Mouse (Mus musculus) intestine, embryonic 16.5 days (tissue): Measurements from ENCODE around the gene Apbb2. TPM values are rescaled to one million over a fixed set of nuclear protein-coding genes. Genes with fewer than 3 reads are reported as not detected.

Experiments used
- ATAC-seq: fragments of 200-750 bp; cut with Nextera tagmentation; 2 replicates; pipeline ENCODE4 v1.8.0; 2017; ENCODE audit warnings: moderate TSS enrichment, moderate library complexity
- H3K27ac ChIP-seq: fragments of 300-500 bp; sonication (generic); 2 replicates; pipeline ENCODE4 v1.5.1; 2014; ENCODE audit warnings: mild to moderate bottlenecking, low read length
- H3K27me3 ChIP-seq: fragments of 300-500 bp; sonication (generic); replicated peaks from 2 replicates; pipeline ENCODE4 v1.6.1; 2014; ENCODE audit warnings: low read length, control low read depth, mixed read lengths; ENCODE audit not compliant: control insufficient read depth, insufficient read depth
- H3K36me3 ChIP-seq: fragments of 300-500 bp; sonication (generic); 2 replicates; pipeline ENCODE4 v1.6.1; 2014; ENCODE audit warnings: low read length, control low read depth; ENCODE audit not compliant: control insufficient read depth, insufficient read depth
- H3K4me1 ChIP-seq: fragments of 300-500 bp; sonication (generic); 2 replicates; pipeline ENCODE4 v1.6.1; 2014; ENCODE audit warnings: low read length, control low read depth, mixed read lengths; ENCODE audit not compliant: control insufficient read depth, insufficient read depth
- H3K4me2 ChIP-seq: fragments of 300-500 bp; sonication (generic); 2 replicates; pipeline ENCODE4 v1.6.1; 2014; ENCODE audit warnings: low read depth, low read length, control low read depth
- H3K4me3 ChIP-seq: fragments of 300-500 bp; sonication (generic); 2 replicates; pipeline ENCODE4 v1.5.1; 2014; ENCODE audit warnings: mild to moderate bottlenecking, low read length
- H3K9ac ChIP-seq: fragments of 300-500 bp; sonication (generic); 2 replicates; pipeline ENCODE4 v1.6.1; 2014; ENCODE audit warnings: low read depth, low read length
- H3K9me3 ChIP-seq: fragments of 300-500 bp; sonication (generic); 2 replicates; pipeline ENCODE4 v1.6.1; 2016; ENCODE audit warnings: low read length, control low read depth; ENCODE audit not compliant: control insufficient read depth
- whole genome bisulfite sequencing: fragments of 180-500 bp; shearing (Covaris S2); extraction: QIAGEN DNeasy Blood & Tissue Kit; methylation state at CpG from one replicate; pipeline ENCODE4 v1.1.7; 2014; 5-methylcytosine and 5-hydroxymethylcytosine counted together
- polyA plus RNA-seq: library from polyadenylated mRNA; unstranded; fragments of >200 nt; fragmentation: Nextera tagmentation; extraction: Ambion mirVana; gene quantifications from 2 replicates; pipeline ENCODE4 v1.2.1, GENCODE M21; 2015

Gene Apbb2
- polyA plus RNA-seq, 1 experiment from 2014 or later, result 31.2 TPM

DNA sequence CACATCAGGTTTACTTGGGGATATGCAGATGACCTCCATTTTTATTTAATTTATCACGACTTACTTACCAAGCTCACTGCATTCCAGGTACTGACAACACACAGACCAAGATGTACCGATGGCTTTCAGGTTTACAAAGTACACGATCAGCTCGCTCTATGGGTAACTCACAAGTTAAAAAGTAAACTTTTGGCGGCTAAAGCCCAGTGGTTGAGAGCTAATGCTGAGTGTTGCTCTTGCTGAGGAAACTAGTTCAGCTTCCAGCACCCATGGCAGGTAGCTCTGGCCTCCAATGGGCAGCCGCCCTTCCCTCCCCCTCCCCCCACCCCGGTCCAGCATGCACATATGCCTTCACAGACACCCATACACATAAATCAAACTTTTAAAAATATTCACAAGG lies 173.1 kb downstream of the Apbb2 start:
- H3K27me3 ChIP-seq, result no peaks in the 10 kb centered on the region
- WGBS, result 91% methylated on average over 7 of the region's 7 CpGs
- H3K9ac ChIP-seq, result no peak overlapping the region
- H3K4me3 ChIP-seq, result no peak overlapping the region
- no peak overlapping the region for H3K4me2 ChIP-seq
- H3K27ac ChIP-seq, result no peak overlapping the region
- ATAC-seq, result no peak
- 0 out of 2 replicates have a peak, but pooled peaks cover 4% of the 10 kb centered on the region for H3K36me3 ChIP-seq
- no peaks in the 10 kb centered on the region for H3K9me3 ChIP-seq
- no peaks in the 10 kb centered on the region for H3K4me1 ChIP-seq

DNA sequence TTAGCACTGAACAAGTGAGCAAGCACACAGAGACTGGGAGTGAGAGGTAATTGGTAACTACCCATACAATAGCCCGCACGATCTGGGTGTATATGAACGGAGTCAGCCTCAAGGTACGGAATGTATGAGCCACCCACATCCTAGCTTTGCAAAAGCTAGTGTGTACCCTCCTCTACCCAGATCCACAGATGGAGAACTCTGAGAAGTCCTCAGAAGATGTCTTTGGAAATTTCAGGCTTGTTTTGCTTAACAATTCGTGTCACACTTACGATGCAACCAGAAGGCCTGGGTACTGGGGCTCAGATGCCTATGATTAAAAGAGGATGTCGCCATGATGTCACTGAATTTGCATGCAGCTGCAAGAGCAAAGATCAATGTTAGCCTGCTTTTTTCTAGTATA lies 176.3 kb downstream of the Apbb2 start:
- WGBS, result 89% methylated on average over 7 of the region's 7 CpGs
- 0 out of 2 replicates have a peak, but pooled peaks cover 4% of the 10 kb centered on the region for H3K36me3 ChIP-seq
- no peak overlapping the region for H3K27ac ChIP-seq
- no peak overlapping the region for H3K4me2 ChIP-seq
- no peak overlapping the region for H3K4me3 ChIP-seq
- no peaks in the 10 kb centered on the region for H3K27me3 ChIP-seq
- H3K4me1 ChIP-seq, result no peaks in the 10 kb centered on the region
- H3K9me3 ChIP-seq, result no peaks in the 10 kb centered on the region
- no peak overlapping the region for H3K9ac ChIP-seq
- ATAC-seq, result no peak

DNA sequence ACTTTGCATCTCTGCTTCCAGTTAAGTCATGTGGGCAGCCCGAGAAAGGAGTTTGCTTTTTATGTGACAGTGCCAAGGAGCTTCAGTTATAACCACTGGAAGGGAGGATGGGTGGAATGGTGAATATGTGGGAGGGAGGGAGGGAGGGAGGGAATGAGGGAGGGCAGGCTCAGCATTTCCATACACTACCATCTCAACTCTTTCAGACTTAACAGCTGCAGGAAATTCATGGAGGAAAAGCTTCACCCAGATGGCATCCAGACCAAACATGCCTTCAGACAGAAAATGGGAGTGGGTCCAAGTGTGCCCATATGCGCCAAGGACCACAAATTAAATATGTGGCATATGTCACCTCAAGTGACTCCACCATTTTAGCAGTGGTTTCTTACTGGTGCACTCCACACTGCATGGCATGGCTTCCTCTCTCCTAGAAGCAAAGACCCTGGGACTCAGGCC lies 181.8 kb downstream of the Apbb2 start:
- H3K27ac ChIP-seq, result no peak overlapping the region
- H3K9me3 ChIP-seq, result no peaks in the 10 kb centered on the region
- no peaks in the 10 kb centered on the region for H3K4me1 ChIP-seq
- H3K27me3 ChIP-seq, result no peaks in the 10 kb centered on the region
- no peaks in the 10 kb centered on the region for H3K36me3 ChIP-seq
- H3K4me2 ChIP-seq, result no peak overlapping the region
- no peak for ATAC-seq
- no peak overlapping the region for H3K4me3 ChIP-seq
- no peak overlapping the region for H3K9ac ChIP-seq
- WGBS, result 84% methylated on average over 2 of the region's 2 CpGs

DNA sequence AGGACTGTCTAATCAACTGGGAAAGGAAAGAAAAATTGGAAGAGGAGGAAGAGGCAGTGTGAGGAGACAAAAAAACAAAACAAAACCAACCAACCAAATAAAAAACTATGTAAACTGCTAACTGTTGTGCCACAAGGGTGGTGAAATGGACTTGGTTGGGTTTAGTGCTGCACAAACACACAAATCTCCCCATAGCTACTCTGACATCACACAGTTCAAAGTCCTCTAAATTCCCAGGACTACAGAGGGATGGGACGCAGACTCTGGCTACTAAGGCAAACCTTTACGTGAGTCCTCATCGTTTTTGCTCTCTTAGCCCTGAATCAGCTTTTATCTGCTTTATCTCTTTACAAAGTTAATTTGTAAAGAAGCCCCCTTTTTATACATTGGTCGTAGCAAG lies 183.4 kb downstream of the Apbb2 start:
- no peaks in the 10 kb centered on the region for H3K9me3 ChIP-seq
- WGBS, result 84% methylated on average over 4 of the region's 4 CpGs
- ATAC-seq, result no peak
- no peak overlapping the region for H3K9ac ChIP-seq
- no peak overlapping the region for H3K27ac ChIP-seq
- no peaks in the 10 kb centered on the region for H3K36me3 ChIP-seq
- no peak overlapping the region for H3K4me3 ChIP-seq
- H3K4me2 ChIP-seq, result no peak overlapping the region
- no peaks in the 10 kb centered on the region for H3K4me1 ChIP-seq
- H3K27me3 ChIP-seq, result no peaks in the 10 kb centered on the region

DNA sequence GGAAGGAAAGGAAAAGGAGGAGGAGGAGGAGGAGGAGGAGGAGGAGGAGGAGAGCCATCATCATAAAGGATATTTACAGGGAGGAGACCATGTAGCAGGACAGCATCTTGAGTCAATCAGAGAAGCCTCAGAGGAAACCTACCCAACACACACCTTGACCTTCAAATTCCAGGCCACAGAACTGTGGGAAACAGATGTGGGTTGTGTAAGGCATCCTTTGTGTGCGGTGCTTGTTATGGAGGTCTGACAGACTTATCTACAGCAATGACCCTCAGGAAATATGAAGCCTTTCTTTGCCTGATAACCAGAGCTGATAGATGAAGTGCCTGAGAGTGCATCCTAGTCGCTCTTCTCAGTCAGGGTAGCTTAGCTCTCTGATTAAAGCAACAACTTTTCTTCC lies 189.5 kb downstream of the Apbb2 start:
- no peak overlapping the region for H3K27ac ChIP-seq
- H3K9me3 ChIP-seq, result no peaks in the 10 kb centered on the region
- no peak overlapping the region for H3K4me3 ChIP-seq
- no peaks in the 10 kb centered on the region for H3K27me3 ChIP-seq
- 69% methylated on average over 2 of the region's 2 CpGs for WGBS
- H3K4me1 ChIP-seq, result no peaks in the 10 kb centered on the region
- no peak overlapping the region for H3K4me2 ChIP-seq
- no peak for ATAC-seq
- no peak overlapping the region for H3K9ac ChIP-seq
- H3K36me3 ChIP-seq, result no peaks in the 10 kb centered on the region

DNA sequence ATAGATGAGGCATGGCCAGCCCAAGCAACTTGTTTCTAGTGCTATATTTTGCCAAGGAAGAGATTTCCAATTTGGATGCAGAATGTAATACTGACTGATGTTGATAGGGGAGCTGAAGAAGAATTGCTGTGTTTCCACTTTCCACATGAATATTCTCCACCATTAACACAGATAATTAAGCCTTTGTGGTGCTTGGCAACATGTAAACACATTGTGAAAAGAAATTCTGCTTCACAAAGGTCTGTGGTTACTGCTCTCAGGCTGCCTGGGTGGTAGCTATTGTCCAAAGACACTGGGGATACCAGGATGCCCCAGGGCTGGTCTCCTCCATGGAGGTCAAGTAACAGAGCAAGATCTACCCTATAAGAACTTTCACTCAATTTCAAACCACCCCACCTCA lies 190.5 kb downstream of the Apbb2 start:
- Histone ChIP-seq H3K9me3 (no peaks in the 10 kb centered on the region), H3K9ac (no peak overlapping the region), H3K27me3 (no peaks in the 10 kb centered on the region), H3K4me3 (no peak overlapping the region), H3K4me1 (no peaks in the 10 kb centered on the region), H3K36me3 (no peaks in the 10 kb centered on the region), H3K4me2 (no peak overlapping the region), H3K27ac (no peak overlapping the region)
- no peak for ATAC-seq

DNA sequence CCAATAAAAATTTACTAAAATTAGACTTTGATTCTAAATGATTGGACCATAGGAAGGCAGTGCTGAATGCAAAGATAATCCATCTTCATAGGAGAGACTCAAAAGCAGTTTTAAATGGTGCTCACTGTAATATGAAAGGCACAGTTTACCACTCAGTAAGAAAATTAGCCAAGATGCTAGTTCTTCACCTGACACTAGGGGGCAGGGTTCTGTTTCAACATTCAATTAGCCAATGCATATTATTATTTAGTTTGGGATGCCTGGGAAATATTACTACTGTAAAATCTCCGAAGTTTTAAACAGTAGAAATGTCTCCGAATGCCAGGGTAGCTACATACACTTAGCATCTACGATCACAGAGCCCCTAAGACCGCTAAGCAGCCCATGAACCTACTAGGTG lies 194.7 kb downstream of the Apbb2 start:
- H3K36me3 ChIP-seq, result no peaks in the 10 kb centered on the region
- ATAC-seq, result no peak
- 60% methylated on average over 4 of the region's 4 CpGs for WGBS
- H3K9ac ChIP-seq, result no peak overlapping the region
- H3K9me3 ChIP-seq, result no peaks in the 10 kb centered on the region
- H3K4me3 ChIP-seq, result no peak overlapping the region
- H3K4me2 ChIP-seq, result no peak overlapping the region
- no peaks in the 10 kb centered on the region for H3K27me3 ChIP-seq
- no peaks in the 10 kb centered on the region for H3K4me1 ChIP-seq
- H3K27ac ChIP-seq, result no peak overlapping the region

DNA sequence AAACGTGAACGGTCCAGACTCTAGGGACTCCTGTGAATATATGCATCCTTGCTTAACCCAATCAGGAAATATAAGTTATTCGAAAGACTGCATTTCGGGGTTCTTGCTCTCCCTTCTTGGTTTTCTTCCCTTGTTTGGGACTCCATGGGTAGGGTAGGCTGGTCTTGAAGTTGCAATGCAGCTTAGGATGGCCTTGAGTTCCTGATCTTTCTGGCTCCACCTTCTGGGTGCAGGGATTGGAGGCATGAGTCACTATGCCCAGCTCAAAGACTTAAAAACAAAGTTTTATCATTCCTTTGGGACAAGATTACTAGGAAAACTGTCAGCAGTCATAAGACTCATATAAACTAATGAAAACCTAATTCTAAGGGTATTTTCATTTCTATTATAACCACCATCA lies 195.1 kb downstream of the Apbb2 start:
- no peaks in the 10 kb centered on the region for H3K36me3 ChIP-seq
- H3K4me1 ChIP-seq, result no peaks in the 10 kb centered on the region
- no peak overlapping the region for H3K4me3 ChIP-seq
- no peaks in the 10 kb centered on the region for H3K27me3 ChIP-seq
- H3K9ac ChIP-seq, result no peak overlapping the region
- 89% methylated on average over 4 of the region's 4 CpGs for WGBS
- no peak for ATAC-seq
- H3K4me2 ChIP-seq, result no peak overlapping the region
- no peaks in the 10 kb centered on the region for H3K9me3 ChIP-seq
- no peak overlapping the region for H3K27ac ChIP-seq

DNA sequence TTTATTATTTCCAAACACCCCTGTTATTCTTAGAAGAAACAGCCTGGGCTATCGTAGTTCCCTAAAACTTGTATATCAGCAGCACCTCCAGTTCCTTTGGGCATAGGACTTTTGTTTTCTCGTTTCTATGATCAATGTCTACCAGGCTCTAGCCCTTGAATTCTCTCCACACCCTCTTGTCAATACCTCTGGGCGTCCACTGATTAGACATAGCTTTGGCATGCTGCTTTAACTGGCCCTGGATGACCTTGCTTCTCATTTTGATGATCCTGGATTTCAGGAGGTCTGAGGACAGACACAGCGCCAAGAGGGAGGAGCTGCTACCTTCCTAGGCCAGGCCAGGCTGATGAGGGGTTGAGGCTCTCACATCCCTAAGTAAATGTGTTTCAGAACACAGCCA lies 196.6 kb downstream of the Apbb2 start:
- no peak overlapping the region for H3K4me3 ChIP-seq
- H3K27me3 ChIP-seq, result no peaks in the 10 kb centered on the region
- no peak overlapping the region for H3K9ac ChIP-seq
- ATAC-seq, result no peak
- H3K27ac ChIP-seq, result no peak overlapping the region
- WGBS, result 74% methylated on average over 4 of the region's 4 CpGs
- H3K4me1 ChIP-seq, result no peaks in the 10 kb centered on the region
- H3K36me3 ChIP-seq, result no peaks in the 10 kb centered on the region
- H3K4me2 ChIP-seq, result no peak overlapping the region
- no peaks in the 10 kb centered on the region for H3K9me3 ChIP-seq

DNA sequence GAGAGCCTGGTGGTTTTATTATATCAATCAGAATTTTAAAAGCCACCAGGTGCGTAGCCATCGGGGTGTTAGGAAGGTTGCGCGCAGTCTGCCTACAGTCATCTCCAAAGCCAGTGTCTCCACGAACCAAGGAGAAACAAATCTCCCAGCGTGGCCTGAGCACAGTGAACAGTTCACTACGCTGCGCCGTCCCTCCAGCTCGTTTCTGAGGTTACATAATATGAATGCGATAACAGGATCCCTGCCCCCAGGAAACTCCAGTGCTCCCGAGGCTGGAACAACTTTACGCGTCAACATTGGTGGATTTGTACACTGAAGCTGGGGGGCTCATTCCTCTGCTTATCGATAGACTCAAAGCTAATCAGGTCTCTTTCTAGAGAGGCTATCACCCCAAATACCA lies 197.4 kb downstream of the Apbb2 start:
- WGBS, result 83% methylated on average over 15 of the region's 15 CpGs
- no peak for ATAC-seq

More for the DNA sequence above, 197.4 kb downstream of the Apbb2 start:
- H3K27ac ChIP-seq, result no peak overlapping the region
- H3K4me2 ChIP-seq, result no peak overlapping the region
- no peaks in the 10 kb centered on the region for H3K9me3 ChIP-seq
- H3K4me1 ChIP-seq, result no peaks in the 10 kb centered on the region
- H3K4me3 ChIP-seq, result no peak overlapping the region
- H3K36me3 ChIP-seq, result no peaks in the 10 kb centered on the region
- no peaks in the 10 kb centered on the region for H3K27me3 ChIP-seq
- no peak overlapping the region for H3K9ac ChIP-seq
